Mouse (Mus musculus) NIH3T3 (cell line): ENCODE results near the gene Siae.

ENCODE experiments used
- DNase-seq: peaks from one replicate; pipeline ENCODE4 v3.0.0-alpha.2; 2012; ENCODE audit warnings: low read depth

Siae gene

DNA sequence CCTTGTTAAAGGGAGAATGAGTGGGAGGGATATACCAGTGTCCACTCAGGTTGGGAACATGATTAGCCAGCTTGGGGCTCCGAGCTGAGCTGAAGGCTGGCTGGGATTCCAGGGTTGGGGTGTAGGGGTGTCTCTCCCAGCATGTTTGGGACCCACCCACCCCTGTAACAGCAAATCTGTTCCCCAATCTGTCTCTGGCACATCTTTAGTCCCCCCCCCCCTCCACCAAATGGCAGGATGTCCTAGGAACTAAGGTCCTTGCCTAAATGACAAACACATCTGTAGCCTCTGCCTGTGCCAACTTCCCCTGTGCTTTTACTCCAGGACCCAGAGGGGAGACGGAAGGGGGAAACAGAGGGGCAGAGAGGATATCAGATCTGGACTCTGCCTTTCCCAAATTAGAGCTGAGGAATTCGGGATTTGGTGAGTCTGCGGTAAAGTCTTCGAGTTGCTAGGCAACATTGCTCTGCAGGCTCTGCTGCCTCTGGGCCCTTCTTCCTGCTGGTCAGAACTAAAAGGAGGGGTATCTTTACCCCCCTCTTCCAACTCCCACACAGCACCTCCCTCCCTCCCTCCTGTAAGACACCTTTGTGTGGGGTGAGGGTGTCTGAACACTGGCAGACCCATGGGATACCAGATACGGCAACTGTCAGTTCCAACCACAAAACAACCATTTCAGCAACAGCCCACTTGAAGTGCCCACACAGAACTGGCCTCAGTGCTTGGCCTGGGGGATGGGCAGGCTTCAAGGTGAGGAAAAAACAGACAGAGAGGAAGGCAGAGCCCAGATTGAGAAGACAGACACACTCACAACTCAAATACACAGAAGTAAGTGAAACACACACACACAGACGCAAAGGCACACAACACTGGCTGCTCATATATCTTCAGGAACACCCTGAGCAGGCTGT is at the start of gene Siae:
Gene Siae (plus strand): TSS at position 861 of the 911 bp plus-strand sequence.
- DNase-seq: peak; percentile 15

- no peak for DNase-seq
These were observed 49.5 kb upstream of the Siae start for GRCm38 (mm10) chr9:37506023-37506422.

DNA sequence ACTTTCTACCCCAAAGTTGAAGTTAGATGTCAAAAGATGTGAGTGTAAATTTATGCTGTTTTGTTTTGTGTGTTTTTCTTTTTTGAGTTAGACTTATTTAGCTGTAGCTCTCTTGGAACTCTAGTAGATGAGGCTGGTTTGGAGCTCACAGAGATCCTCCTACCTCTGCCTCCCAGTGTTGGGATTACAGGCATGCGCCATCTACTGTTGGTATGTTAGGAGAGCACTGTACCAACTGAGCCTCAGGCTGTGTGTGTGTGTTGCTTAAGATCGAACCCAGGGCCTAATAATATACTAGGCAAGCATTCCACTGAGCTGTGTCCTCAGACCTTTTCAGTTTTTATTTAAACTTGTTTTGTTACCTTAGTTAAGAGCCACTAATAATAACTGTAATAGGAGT is 43.4 kb upstream of the Siae start:
- no peak for DNase-seq

DNA sequence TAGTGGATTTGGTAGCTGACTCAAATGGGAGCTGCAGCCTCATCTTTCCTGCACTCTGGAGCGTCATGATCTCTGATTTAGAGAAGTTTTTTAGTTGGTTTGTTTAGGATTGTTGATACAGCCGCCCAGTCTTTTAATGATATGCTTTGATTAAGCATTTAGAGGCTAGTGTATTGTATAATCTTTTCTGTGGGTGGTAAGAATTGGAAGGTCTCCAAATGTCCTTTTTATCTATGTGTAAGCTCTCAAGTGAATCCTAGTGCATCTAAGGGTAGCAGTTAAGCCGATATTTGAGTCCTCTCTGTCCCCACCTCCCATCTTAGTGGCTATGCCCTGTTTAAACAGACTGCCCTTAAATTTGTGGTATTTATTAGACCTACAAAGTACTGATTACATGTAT is 41.0 kb upstream of the Siae start:
- DNase-seq: no peak

- peak; percentile 30 for DNase-seq
These were observed 38.0 kb upstream of the Siae start for GRCm38 (mm10) chr9:37517467-37517866.

- no peak for DNase-seq
These were observed 36.5 kb upstream of the Siae start for GRCm38 (mm10) chr9:37518991-37519390.

DNA sequence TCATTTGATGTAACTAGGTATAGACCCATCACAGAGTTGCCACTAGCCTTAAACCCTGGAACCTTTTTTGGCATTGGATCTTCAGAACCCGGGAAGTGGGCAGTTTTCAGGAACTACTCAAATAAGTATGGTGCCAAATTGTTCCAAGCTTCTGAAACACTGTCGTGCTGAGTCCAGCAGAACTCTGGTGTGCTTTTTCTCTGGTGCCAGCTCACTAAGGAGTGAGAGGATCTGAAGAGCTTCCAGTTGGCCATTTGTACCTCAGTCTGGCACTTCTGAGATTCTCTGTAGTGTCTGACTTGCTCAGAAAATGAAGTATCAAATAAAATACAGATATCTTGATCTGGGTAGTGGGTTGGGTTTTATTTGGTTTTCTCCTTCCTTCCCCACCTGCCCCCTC is 35.5 kb upstream of the Siae start:
- DNase-seq: no peak

DNA sequence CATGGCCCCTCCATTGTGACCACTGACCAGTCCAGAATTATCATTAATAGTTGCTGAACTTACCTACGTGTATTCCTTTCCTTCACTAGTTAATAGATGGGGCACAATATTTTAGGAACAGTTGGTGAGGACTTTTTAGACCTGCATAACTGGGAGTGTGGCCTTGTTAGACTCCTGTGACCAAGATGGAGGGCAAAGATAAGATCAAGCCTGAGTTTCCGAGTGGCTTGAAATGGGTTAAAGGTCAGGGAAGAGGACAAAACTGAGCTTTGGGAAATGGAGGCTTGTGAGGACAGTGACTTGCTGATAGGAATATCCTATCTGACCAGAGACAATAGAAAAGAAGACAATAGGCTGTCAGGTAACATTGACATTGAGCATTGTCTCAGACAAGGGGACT is 30.0 kb upstream of the Siae start:
- no peak for DNase-seq

DNA sequence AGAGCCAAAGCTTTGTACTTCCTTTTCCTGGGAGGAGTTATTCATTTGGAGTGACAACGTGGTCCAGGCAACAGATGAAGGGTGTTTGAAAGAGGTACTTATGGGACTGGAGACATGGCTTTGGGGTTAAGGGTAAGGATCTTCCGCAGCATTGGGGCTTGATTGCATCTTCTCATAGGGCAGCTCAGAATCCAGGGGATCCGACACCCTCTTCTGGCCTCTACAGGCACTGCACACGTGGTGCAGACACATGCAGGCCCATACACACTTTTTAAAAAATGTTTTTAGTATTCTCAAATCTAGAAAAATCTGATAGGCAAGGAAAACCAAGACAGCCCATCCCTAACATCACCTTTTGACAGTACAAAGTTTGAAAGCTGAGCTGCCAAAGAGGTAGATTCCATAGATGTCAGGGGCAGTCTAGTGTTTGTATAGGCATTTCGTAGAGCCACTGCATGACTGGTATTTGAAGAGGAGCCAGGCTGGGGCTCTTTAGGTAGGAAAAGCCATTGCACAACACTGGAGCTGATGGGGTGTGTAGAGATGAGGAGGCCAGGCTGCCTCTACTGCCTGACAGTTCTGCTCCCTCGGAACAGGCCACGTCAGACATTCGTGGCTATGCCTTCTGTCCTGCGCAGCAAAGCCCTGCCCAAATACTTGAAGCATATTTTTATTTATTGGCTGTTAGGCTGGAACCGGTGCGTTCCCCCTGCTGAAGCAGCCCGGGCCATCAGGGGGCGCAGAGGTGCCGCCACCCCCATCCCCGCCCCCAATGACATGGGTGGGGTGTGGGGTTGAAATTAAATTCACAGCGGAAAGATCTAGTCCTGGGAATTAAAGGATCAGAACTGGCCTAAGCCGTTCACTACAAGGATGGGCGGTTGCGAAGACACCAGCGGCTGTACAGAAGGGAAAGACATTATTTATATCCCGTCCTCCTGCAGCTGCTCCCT is 28.8 kb upstream of the Siae start:
- DNase-seq: no peak

DNA sequence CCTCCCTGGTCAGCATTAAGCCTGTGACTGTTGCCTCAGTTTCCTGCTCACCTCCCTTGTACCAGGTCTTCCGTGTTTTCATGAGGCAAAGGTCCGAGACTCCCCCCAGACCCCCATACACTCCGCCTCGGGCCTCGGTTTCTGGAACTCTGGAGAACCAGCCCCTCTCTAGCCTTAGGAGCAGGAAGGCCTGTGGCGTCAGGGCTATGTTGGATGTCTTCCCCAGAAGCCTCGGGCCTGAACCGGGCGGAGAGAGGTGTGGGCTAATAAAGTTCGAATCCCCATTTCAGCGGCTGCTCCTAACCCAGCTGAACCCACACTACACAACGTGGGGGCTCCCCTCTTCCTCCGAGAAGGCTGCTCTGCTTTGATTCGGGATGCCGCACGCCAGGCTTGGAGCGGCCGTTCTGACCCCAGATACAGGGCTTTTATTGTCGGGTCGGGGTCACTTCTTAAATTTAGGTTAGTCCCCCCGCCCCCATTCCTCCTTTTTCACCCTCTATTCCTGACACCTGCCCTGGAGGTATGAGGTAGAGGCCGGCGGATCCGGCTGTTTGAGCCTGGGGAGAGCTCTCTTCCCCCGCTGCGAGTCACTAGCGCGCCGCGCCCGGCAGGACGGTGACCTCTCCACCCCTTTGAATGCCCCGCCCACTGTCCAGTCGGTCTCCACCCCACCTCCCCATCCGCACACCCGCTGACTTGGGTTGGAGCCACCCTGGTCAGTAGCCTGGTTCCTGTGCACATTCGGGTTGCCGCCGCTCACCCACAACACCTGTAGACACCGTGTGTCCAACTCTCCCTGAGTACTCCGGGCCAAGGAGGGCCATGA is 27.9 kb upstream of the Siae start, which contains the start of gene Esam:
Gene Esam (plus strand): TSS at position 683 of the 829 bp plus-strand sequence.
- no peak for DNase-seq

- DNase-seq: no peak
These were observed 27.1 kb upstream of the Siae start for GRCm38 (mm10) chr9:37528225-37528970.

DNA sequence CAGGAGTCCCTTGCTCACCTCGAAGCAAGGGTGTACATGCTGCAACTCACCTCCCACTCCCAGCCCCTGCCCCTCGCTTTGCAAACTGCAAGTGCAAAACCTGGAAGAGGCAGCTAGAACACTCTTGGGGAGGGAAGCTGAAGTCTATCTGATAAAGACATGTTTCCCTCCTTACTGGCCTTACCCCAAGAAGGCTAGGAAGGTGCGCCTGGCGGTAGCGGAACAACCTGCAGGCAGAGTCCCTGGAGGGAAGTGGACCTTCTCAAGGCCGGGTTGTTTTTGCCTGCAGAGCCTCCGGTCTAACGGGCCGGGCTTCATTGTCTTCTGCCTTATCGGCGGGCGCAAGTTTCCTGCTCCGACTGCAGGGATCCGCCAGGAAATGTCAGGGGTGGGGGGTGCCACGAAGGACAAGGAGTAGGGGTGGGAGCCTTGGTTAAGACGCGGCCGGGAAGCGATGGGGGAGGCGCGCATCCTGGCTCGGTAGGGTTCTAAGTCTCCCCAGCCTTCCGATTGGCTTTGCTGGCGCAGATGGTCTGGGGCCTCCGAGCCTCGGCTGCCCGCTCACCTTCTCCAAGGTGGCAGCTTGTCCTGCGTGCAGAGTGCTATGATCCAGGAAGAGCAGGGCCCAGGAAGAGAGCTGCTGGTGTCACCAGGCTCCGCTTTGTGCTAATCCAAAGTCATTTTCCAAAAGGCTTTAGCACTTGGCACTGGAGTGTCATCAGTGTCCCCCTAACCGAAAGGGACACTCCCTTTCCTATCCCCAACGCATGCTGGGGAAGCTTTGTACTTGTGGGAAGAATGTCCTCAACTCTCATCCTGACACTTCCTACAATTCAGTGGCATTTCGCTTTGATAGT is 25.2 kb upstream of the Siae start:
- DNase-seq: no peak

DNA sequence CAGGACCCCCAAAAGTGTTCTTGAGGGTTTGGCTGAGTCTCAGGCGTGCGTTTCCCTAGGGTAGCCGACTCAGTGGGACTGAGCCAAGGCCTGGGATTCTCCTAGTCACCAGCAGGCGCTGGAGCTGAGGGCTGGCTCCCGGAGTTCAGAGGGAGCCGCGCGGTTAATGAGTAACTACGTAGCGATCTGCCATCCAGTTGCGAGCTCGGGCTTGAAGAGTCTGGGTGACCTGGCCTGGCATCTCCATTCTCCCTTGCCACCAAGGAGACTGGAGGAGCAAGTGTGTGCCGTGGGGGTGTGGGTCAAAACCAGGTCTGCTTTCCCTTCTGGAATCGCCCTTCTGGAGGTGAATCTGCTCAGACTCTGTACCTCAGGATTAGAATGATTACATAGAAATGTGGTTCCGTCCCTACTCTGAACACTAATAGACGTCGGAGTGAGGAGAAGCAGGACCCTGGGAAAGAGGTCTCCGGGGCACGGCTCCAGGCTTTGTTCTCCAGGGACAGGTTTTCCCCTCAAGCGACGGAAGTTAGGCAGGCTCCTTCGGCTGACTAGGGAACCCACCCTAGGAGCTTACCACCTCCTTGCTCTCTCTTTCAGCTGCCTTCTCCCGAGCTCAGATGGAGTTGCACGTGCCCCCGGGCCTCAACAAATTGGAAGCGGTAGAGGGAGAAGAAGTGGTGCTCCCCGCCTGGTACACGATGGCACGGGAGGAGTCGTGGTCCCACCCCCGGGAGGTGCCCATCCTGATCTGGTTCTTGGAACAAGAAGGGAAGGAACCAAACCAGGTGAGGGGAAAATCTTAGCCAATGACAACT is 24.4 kb upstream of the Siae start:
- no peak for DNase-seq

DNA sequence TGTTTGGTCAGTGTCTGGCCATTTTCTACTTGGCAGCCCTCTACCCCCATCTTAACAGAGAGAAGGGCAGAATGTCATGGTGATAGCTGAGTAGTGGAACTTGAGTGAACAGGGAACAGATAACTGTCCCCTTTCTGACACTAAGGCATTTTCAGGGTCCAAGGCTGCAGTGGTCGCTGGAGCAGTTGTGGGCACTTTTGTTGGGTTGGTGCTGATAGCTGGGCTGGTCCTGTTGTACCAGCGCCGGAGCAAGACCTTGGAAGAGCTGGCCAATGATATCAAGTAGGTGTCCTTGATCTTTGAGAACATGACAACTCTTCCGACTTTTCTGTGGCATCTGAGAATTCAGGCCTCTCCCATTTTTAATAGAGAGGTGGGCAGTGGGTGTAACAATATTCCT is 18.6 kb upstream of the Siae start:
- no peak for DNase-seq

DNA sequence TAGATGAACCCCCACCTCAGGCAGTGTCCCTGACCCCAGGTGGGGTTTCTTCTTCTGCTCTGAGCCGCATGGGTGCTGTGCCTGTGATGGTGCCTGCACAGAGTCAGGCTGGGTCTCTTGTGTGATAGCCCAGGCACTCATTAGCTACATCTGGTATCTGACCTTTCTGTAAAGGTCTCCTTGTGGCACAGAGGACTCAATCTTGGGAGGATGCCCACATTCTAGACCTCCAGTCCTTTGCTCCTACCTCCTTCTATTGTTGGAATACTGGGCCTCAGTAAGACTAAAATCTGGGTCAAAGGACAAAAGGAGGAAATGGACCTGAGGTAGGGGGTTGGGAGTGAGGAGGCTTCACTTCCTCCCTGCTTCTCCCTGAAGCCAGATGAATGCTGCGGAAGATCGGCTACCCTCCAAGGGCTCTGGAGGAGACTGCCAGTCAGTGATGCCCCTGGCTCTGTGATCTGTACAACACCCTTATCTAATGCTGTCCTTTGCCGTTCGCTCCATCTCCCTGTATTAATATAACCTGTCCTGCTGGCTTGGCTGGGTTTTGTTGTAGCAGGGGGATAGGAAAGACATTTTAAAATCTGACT is 17.7 kb upstream of the Siae start:
- DNase-seq: no peak

- no peak for DNase-seq
These were observed 16.1 kb upstream of the Siae start, which contains the start of gene Vsig2 for GRCm38 (mm10) chr9:37539170-37540025. Gene Vsig2, plus strand, starts transcription at chr9:37539255.

GRCm38 (mm10) chr9:37540226-37540625 is 15.3 kb upstream of the Siae start:
- no peak for DNase-seq
